Mouse (Mus musculus) forelimb bud, embryonic 11.5 days (tissue): ENCODE measurements around the gene Nol7.

ENCODE experiments used
- DNase-seq: peaks from one replicate; pipeline ENCODE4 v3.0.0-alpha.2; 2012; ENCODE audit warnings: low read depth, low spot score

The Nol7 gene

GRCm38 (mm10) chr13:43428436-43428835, 30.2 kb downstream of the Nol7 start:
- no peak for DNase-seq

DNA sequence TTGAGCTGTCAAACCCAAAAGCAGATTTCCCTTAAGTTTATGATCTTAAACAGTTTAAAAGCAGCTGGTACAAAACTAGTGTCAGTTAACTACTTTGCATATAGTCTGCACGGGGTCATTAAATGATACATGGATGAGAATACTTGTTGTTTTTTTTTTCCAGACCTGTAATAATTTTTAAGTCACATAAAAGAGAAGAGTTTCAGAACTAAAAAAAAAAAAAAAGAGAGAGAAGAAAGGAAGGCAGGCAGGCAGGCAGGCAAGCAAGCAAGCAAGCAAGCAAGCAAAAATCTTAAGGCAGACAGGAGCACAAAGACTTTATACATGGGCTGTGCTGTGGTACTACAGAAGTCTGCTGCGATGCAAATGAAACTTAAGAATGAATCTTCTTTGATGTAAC, 35.2 kb downstream of the Nol7 start:
- DNase-seq: no peak

- no peak for DNase-seq
Observed at GRCm38 (mm10) chr13:43440376-43440775, 42.2 kb downstream of the Nol7 start.

- DNase-seq: no peak
Observed at GRCm38 (mm10) chr13:43442551-43442950, 44.4 kb downstream of the Nol7 start.

GRCm38 (mm10) chr13:43443706-43444105, 45.5 kb downstream of the Nol7 start:
- no peak for DNase-seq

- no peak for DNase-seq
Observed at GRCm38 (mm10) chr13:43444717-43445116, 46.5 kb downstream of the Nol7 start.

GRCm38 (mm10) chr13:43445754-43446153, 47.6 kb downstream of the Nol7 start:
- no peak for DNase-seq

DNA sequence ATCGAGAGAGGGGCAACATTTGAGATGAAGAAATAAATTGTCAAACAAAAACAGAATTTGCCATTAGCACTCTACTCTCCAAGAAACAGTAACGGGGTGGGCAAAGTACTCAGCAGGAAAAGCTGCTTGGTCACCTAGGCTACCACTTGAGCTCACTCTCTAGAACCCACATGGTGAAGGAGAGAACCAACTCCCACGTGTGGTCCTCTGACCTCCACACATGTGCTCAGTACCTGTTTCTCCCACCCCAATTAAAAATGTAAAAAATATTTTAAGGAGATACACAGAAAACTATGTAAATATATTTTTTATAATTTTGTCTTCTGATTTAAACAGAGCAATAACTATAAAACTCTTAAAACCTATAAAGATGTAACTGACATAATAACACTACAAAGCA, 49.5 kb downstream of the Nol7 start:
- DNase-seq: no peak

- DNase-seq: no peak
Observed at GRCm38 (mm10) chr13:43450686-43451085, 52.5 kb downstream of the Nol7 start.

DNA sequence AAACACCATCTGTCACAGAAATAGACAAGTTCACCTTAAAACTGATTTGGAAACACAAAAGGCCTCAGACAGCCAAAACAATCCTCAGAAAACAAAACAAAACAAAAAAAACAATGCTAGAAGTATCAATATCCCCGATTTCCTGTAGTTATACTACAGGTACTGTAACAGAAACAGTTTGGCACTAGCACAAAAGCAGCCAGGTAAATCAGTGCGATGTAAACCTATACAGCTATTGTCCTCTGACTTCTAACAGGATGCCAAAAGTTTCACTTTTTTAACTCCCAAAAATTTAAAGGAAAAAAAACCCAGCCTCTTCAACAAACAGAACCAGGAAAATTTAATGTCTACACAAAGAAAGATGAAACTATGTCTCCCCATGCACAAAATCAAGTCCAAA, 54.0 kb downstream of the Nol7 start:
- DNase-seq: no peak

GRCm38 (mm10) chr13:43452843-43453605, 54.8 kb downstream of the Nol7 start:
- no peak for DNase-seq

GRCm38 (mm10) chr13:43454431-43454830, 56.2 kb downstream of the Nol7 start:
- no peak for DNase-seq
